Mouse (Mus musculus) heart, embryonic 14.5 days (tissue): ENCODE results near the gene Dcx. TPM values are rescaled to one million over a fixed set of nuclear protein-coding genes. Genes with fewer than 3 reads are reported as not detected.

Source experiments
- ATAC-seq: fragments of 200-750 bp; cut with Nextera tagmentation; 2 replicates; pipeline ENCODE4 v1.8.0; 2017; ENCODE audit warnings: low read depth, moderate TSS enrichment; ENCODE audit not compliant: insufficient number of reproducible peaks, insufficient read depth, low FRiP score
- H3K27ac ChIP-seq, 2 experiments: fragments of 200-500 bp in 1 of 2; fragments of 300-500 bp in 1 of 2; sonication (generic) in 1 of 2; replicated peaks in 1 of 2; 2 replicates each; pipeline ENCODE4 v1.5.1; 2012 to 2014; ENCODE audit warnings: low read depth in 2 of 2, low read length in 2 of 2, control low read depth in 1 of 2, mild to moderate bottlenecking in 1 of 2, mixed read lengths in 1 of 2; ENCODE audit not compliant: control insufficient read depth in 1 of 2, insufficient read depth in 1 of 2
- H3K27me3 ChIP-seq: fragments of 300-500 bp; sonication (generic); 2 replicates; pipeline ENCODE4 v1.6.1; 2014; ENCODE audit warnings: mild to moderate bottlenecking, low read length, control low read depth; ENCODE audit not compliant: control insufficient read depth, insufficient read depth
- H3K36me3 ChIP-seq: fragments of 300-500 bp; sonication (generic); 2 replicates; pipeline ENCODE4 v1.6.1; 2014; ENCODE audit warnings: mild to moderate bottlenecking, control low read depth, low read length, mixed read lengths; ENCODE audit not compliant: control insufficient read depth, insufficient read depth
- H3K4me1 ChIP-seq, 2 experiments: fragments of 200-500 bp in 1 of 2; fragments of 300-500 bp in 1 of 2; sonication (generic) in 1 of 2; 2 replicates each; pipeline ENCODE4 v1.6.1; 2012 to 2014; ENCODE audit warnings: low read length in 2 of 2, control low read depth in 1 of 2, mixed read lengths in 1 of 2; ENCODE audit not compliant: control insufficient read depth in 2 of 2, insufficient read depth in 2 of 2
- H3K4me2 ChIP-seq: fragments of 300-500 bp; sonication (generic); 2 replicates; pipeline ENCODE4 v1.6.1; 2014; ENCODE audit warnings: mild to moderate bottlenecking, low read length
- H3K4me3 ChIP-seq, 2 experiments: fragments of 200-500 bp in 1 of 2; fragments of 300-500 bp in 1 of 2; sonication (generic) in 1 of 2; 2 replicates each; pipeline ENCODE4 v1.5.1; 2012 to 2014; ENCODE audit warnings: low read length in 2 of 2, mild to moderate bottlenecking in 2 of 2, control low read depth in 1 of 2, low read depth in 1 of 2, moderate library complexity in 1 of 2; ENCODE audit not compliant: control insufficient read depth in 1 of 2, insufficient read depth in 1 of 2
- H3K9ac ChIP-seq: fragments of 300-500 bp; sonication (generic); 2 replicates; pipeline ENCODE4 v1.6.1; 2014; ENCODE audit warnings: mild to moderate bottlenecking, low read length
- H3K9me3 ChIP-seq: fragments of 300-500 bp; sonication (generic); 2 replicates; pipeline ENCODE4 v1.6.1; 2016; ENCODE audit warnings: low read length, control low read depth; ENCODE audit not compliant: control insufficient read depth
- WGBS: fragments of 180-500 bp; shearing (Covaris S2); extraction: QIAGEN DNeasy Blood & Tissue Kit; methylation state at CpG from one replicate; pipeline ENCODE4 v1.1.7; 2014; 5-methylcytosine and 5-hydroxymethylcytosine counted together
- polyA plus RNA-seq: library from polyadenylated mRNA; unstranded; fragments of >200 nt; fragmentation: Nextera tagmentation; extraction: Ambion mirVana; gene quantifications from 2 replicates; pipeline ENCODE4 v1.2.1, GENCODE M21; 2014

Gene Dcx
- polyA plus RNA-seq, 1 experiment from 2014 or later, result 0.47 TPM

GRCm38 (mm10) chrX:143904689-143905088, 28.4 kb downstream of the Dcx start:
- WGBS, result 33% methylated on average over 2 of the region's 2 CpGs
- H3K4me1 ChIP-seq, result no peaks in the 10 kb centered on the region
- H3K9me3 ChIP-seq, result no peaks in the 10 kb centered on the region
- H3K36me3 ChIP-seq, result no peaks in the 10 kb centered on the region
- H3K9ac ChIP-seq, result no peak overlapping the region
- no peak overlapping the region for H3K4me2 ChIP-seq
- H3K27ac ChIP-seq, result no peak overlapping the region
- no peaks in the 10 kb centered on the region for H3K27me3 ChIP-seq
- H3K4me3 ChIP-seq, result no peak overlapping the region
- no peak for ATAC-seq

GRCm38 (mm10) chrX:143902300-143902699, 30.8 kb downstream of the Dcx start:
- Histone ChIP-seq H3K4me3 (no peak overlapping the region), H3K4me1 (no peaks in the 10 kb centered on the region), H3K27me3 (no peaks in the 10 kb centered on the region), H3K36me3 (no peaks in the 10 kb centered on the region), H3K9ac (no peak overlapping the region), H3K9me3 (no peaks in the 10 kb centered on the region), H3K4me2 (no peak overlapping the region), H3K27ac (no peak overlapping the region)
- WGBS, result 47% methylated on average over 8 of the region's 8 CpGs
- ATAC-seq, result no peak

GRCm38 (mm10) chrX:143897363-143898285, 35.5 kb downstream of the Dcx start:
- no peak overlapping the region for H3K9ac ChIP-seq
- no peak overlapping the region for H3K27ac ChIP-seq
- no peaks in the 10 kb centered on the region for H3K27me3 ChIP-seq
- no peak overlapping the region for H3K4me3 ChIP-seq
- H3K9me3 ChIP-seq, result no peaks in the 10 kb centered on the region
- ATAC-seq, result no peak
- H3K36me3 ChIP-seq, result no peaks in the 10 kb centered on the region
- WGBS, result 52% methylated on average over 7 of the region's 7 CpGs
- H3K4me2 ChIP-seq, result no peak overlapping the region
- H3K4me1 ChIP-seq, result no peaks in the 10 kb centered on the region

GRCm38 (mm10) chrX:143896936-143897335, 36.2 kb downstream of the Dcx start:
- Histone ChIP-seq H3K4me3 (no peak overlapping the region), H3K9me3 (no peaks in the 10 kb centered on the region), H3K4me2 (no peak overlapping the region), H3K27ac (no peak overlapping the region), H3K27me3 (no peaks in the 10 kb centered on the region), H3K36me3 (no peaks in the 10 kb centered on the region), H3K9ac (no peak overlapping the region), H3K4me1 (no peaks in the 10 kb centered on the region)
- WGBS, result 75% methylated on average over 5 of the region's 5 CpGs
- no peak for ATAC-seq

GRCm38 (mm10) chrX:143893180-143893579, 39.9 kb downstream of the Dcx start:
- WGBS, result 27% methylated on average over 3 of the region's 3 CpGs
- no peaks in the 10 kb centered on the region for H3K27me3 ChIP-seq
- H3K36me3 ChIP-seq, result no peaks in the 10 kb centered on the region
- no peaks in the 10 kb centered on the region for H3K9me3 ChIP-seq
- no peak overlapping the region for H3K4me3 ChIP-seq
- H3K9ac ChIP-seq, result no peak overlapping the region
- no peak for ATAC-seq
- no peak overlapping the region for H3K27ac ChIP-seq
- no peaks in the 10 kb centered on the region for H3K4me1 ChIP-seq
- H3K4me2 ChIP-seq, result no peak overlapping the region

- Histone ChIP-seq H3K4me3 (no peak overlapping the region), H3K4me1 (0 out of 4 replicates have a peak, but pooled peaks cover 0 to 3% of the 10 kb centered on the region in 2 experiments), H3K36me3 (no peaks in the 10 kb centered on the region), H3K9ac (no peak overlapping the region), H3K9me3 (no peaks in the 10 kb centered on the region), H3K4me2 (no peak overlapping the region), H3K27ac (0 out of 4 replicates have a peak overlapping the region, but pooled peaks of 1 of the 2 experiments have one; percentile 30), H3K27me3 (no peaks in the 10 kb centered on the region)
- ATAC-seq, result peak; percentile 54; the same call in 1 of the 2 replicates
- 19% methylated on average over 4 of the region's 4 CpGs for WGBS
Observed at GRCm38 (mm10) chrX:143885765-143886164, 47.3 kb downstream of the Dcx start.

GRCm38 (mm10) chrX:143884953-143885352, 48.2 kb downstream of the Dcx start:
- Histone ChIP-seq H3K4me1 (0 out of 4 replicates have a peak, but pooled peaks cover 0 to 3% of the 10 kb centered on the region in 2 experiments), H3K9me3 (no peaks in the 10 kb centered on the region), H3K27me3 (no peaks in the 10 kb centered on the region), H3K4me2 (no peak overlapping the region), H3K9ac (no peak overlapping the region), H3K27ac (peak overlapping the region in 1 of 2 experiments; percentile 37; a peak in 2 of 4 replicates), H3K4me3 (no peak overlapping the region), H3K36me3 (no peaks in the 10 kb centered on the region)
- ATAC-seq, result 0 out of 2 replicates have a peak, but pooled peaks have one; percentile 56
- 21% methylated on average over 3 of the region's 3 CpGs for WGBS
